Mouse (Mus musculus) left cerebral cortex, adult 18-20 months (tissue): Measurements from ENCODE around the gene Ikzf2. TPM values are rescaled to one million over a fixed set of nuclear protein-coding genes. Genes with fewer than 3 reads are reported as not detected.

Source experiments
- DNase-seq, 2 experiments: peaks; one replicate each; pipeline ENCODE4 v3.0.0; 2021 to 2022; ENCODE audit warnings: low spot score in 2 of 2, mixed read lengths in 1 of 2
- total RNA-seq, 2 experiments: library from RNA; stranded (reverse); gene quantifications; 2 replicates each; pipeline ENCODE4 v1.2.3; 2021

Gene Ikzf2
- total RNA-seq, 2 experiments from 2014 or later, result 4.3 to 6.3 TPM

DNA sequence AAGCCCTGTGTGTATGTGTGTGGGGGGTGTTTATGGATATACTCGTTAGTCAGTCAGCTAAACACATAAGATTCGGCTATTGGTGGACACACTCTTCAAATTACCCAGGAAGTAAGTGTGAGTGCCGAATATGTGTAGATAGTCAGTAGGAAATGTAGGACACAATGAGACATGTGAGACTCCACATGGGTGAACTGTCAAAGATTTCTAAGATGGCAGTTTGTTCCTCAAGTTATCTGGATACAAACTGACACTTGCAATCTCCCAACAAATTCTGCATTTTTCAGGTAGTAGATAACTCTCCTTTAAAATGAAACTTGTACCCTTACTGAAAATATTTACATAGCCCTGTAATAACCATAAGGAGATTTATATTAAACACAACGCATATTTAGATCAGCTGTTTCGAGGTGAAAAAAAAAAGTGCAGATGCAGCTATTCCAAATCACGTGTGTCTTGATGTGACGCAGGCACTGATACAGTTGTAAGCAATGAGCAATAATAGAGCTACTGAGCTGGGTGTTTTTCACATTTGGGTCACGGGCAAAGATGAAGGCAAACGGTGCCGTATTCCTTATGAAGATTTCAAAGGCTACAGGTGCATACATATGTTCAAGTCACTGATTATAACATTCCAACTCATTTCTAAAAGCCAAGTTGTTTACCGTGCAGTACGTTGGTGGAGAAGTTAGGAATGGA lies 87.8 kb downstream of the Ikzf2 start:
- no peak for DNase-seq

DNA sequence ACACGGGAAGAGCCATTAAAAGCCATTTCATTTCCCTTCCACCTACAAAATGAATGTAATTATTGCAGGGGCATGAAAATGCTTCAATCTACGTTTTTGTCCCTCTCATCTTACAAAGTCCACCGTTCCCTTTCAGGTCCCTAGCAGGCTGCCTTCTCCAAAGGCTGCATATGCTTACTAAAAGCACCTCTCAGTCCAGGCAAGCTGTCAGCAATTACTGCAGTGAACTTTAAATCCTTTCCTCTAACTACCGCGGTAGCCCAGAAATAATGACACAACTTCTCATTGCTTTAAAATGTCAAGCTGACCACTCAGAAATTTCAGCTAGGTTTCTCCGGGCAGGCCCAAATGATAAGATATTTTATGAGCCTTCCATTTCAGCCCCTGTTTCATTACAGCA lies 95.2 kb downstream of the Ikzf2 start:
- no peak for DNase-seq

DNA sequence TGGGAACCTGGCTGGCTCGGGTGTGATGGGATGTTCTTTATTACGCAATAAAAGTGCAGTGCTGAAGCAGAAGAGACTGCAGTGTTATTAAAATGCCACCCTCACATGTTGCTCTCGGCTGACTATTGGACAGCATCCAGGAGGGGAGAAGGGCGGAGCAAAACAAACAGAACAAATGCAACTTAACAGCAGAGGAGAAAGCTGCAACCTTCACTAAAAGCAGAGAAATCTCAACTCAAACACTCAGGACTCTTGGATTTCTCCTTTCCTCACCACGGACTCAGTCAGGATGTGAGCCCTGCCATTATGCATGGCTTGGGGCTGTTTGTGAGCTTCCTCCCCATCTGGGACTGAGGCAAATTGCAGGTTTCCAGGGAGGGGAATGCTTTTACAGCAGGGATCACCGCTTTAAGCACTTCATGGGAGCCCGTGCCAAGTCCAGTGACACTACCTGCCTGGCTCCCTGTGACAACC lies 95.7 kb downstream of the Ikzf2 start:
- DNase-seq, result peak in 1 of 2 experiments; percentile 7

DNA sequence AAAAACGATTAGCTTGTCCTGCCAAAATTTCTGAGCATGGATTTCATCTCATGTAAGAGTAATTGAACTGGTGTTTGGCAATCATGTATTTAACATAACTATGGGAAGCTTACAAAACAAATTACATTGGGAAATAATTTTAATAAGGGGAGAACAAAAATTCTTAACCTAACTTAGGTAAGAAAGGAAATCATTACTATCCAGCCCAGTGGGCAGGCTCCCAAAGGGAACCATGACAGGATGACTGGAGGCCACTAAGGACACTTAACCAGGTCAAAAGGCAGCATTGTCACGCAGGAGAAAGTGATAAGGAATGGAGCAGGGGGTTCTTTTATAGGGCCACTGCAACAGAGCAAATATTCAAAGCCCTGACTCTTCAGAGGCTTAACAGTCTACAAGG lies 101.5 kb downstream of the Ikzf2 start:
- no peak for DNase-seq

DNA sequence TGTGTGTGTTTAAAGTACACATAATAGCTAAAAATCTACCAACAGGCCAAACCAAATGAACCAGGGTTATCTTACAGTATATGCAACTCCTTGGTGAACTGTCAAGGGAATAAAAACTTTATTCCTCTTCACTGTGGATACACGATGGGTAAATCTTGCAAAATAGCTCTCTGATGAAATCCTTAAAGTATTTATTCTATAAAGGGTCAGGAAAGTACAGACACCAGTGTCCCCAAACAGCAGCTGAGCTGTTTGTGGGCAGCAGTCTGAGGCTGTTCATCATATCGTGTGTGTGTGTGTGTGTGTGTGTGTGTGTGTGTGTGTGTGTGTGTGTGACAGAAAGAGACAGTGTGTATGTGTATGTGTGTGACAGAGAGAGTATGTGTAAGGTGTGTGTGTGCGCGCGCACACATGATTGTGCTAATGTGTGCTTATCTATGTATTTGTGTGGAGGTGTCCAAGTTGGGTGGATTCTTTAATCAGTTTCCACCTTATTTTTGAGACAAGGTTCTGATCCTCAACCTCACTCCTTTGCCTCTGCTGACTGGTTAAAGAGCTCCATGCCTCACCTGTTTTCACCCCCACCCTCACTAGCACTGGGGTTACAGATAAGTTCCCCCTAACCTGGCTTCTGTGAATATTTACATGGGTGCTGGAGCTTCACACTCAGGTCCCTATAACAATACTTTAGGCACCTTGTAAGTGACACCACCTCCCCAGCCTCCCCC lies 102.9 kb downstream of the Ikzf2 start:
- no peak for DNase-seq

DNA sequence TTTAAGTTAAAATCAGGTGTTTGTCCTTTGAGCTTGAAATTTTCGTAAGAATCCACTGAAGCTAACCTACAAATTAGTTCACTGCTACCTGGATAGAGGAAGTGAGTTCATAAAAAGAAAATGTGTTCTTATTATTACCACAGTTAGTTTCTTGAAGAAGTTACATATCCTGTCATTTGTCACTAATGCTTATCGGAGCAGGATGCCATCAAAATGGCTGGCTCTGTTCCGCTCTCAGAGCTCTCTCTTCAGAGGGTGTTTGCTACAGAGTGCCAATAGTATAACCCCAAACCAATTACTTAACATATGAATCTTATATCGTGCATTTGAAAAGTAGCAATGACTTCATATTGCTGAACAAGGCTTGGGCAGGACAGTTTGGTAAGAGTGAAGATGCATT lies 108.1 kb downstream of the Ikzf2 start:
- no peak for DNase-seq

DNA sequence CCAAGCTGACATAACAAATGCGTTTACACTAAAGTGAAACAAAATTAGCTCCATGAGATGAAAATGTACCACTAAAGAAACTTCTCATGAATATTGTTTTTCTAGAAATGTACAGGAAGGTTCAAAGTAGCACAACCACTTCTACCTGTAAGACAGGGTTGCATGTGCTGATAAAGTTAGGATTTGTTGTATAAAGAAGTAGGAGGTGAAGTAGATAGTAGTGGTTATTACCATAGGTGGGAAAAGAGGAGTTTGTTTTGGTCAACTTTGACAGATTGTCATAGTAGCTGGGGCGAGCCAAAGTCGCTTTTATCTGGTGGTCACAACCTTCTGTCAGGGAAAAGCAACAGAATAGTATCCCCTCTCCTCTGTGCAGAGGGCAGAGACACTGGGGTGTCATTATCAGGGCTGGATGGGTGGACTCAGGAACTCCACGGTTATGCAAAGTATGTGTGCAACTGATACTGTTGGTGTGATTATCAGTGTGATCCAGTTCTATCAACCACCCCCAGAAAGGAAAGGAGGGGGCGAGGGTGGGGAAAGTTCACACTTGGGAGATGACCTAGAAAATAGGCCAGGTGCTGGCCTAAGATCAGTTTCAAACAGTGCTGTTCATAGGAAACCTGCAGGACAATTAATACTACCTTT lies 127.5 kb downstream of the Ikzf2 start:
- no peak for DNase-seq

DNA sequence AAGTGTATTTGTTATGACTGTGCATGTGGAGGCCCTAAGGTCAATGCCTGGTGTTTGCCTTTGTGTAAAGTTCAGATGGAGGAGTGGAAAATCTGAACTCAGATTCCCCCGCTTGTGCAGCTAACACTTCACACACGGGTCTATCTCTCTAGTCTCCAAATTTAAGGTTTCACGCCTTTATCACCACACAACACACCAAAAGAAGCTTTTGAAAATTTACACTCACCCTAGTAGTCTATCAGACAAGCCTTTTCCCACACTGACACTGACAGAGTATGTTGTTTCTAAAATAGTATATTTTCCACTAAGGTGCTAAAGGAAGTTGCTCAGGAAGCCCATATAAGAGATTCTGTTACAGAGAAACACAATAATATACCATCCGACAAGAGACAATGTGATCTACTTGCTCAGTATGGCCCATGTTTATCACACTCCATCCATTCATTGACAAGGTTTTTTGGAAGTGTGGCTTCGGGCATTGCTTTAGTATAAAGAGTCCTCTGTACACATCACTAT lies 131.4 kb downstream of the Ikzf2 start:
- no peak for DNase-seq

DNA sequence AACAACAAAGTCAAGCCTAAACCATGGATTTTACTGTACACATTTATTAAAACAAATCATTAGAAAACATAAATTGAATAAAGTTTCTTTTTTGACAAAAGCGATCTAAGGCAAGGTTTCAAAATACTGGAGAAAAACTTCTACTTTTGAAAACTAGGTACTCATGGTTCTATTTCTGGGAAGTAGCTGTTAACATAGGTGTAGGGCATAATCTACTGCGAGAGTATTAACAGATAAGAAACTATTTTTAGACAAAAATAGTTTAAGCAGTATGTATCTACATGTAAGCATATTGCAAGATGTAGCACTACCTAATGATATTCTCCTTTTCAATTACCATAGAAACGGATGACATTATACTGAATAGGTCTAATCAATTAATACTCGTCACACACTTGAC lies 137.1 kb downstream of the Ikzf2 start:
- DNase-seq, result no peak

DNA sequence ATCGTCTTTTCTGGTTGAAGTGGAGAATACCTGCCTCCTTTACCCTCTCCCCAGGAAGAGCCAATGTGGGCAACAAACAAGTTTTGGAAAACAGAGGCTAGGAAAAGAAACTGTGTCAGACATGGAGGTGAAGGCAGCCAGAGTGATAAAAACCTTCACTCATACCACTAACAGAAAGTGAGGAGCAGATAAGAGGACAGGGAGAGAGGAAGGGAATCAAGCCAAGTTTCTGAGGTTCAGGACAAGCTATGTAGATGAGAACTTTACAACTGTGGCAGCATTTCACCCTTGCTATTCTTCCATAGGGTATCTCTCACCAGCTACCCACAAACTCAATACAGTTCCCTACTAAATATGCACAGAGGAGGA lies 141.2 kb downstream of the Ikzf2 start:
- DNase-seq, result no peak

DNA sequence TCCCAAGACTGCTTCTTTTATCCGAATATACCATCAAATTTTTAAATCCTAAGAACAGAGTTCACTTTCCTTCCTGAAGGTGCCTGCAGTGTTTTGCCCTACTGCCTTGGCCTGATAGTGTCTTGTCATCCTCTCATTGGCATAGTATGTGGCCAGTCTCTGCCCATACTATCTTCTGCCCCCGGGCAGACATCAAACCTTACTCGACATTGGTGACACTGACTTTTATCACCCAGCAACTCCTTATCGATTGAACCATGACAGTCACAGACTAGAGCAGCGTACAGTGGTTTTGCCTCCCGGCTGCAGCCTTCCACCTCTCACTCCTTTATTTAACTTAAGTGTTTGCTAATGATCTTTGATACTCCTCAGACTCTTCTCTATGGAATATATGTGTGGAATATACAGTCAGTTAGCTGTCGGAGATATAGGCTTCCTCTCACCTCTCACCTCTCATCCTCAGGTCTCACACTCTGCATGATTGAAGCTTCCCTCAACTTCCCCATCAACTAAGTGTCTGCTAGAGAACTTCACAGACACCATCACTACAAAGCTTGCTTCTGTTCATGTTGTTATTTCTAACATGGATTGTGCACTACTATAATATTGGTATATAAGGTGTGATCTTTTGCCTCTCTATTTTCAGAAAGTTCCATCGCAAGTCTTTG lies 141.7 kb downstream of the Ikzf2 start:
- no peak for DNase-seq

DNA sequence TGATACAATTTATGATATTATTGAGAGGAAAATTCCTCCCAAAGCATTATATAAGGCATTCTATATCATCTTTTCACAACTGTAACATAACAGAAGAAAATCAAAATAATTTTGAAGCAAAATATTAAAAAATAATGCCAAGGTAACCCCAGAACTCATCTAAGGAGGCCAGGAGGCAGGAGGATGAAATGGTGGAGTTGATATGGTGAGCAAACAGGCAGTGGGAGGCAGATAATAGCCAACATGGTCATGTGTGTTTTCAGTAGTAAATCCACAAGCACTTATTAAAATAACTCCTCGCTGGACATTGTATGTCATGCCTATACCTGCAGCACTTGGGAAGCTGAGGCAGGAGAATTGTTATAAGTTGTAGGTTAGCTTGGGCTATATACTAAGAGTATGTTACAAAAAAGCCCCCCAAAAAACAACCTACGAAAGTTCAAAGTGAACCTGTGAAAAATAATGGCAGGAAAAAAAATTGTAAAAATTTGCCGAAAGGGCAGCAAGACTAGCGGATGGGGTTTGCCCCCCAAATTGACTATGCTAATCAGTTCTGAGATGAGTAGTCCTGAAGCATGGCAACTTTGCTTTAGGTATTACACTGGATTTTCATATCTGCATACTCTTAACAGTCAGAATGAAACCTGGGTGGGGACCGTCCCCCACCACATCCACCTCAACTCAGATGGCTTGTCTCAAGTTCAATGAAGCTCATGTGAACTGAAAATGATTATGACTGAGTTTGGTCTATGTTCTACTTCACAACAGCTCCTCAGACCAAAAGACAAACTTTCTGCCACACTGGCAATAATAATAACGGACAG lies 143.1 kb downstream of the Ikzf2 start:
- no peak for DNase-seq

DNA sequence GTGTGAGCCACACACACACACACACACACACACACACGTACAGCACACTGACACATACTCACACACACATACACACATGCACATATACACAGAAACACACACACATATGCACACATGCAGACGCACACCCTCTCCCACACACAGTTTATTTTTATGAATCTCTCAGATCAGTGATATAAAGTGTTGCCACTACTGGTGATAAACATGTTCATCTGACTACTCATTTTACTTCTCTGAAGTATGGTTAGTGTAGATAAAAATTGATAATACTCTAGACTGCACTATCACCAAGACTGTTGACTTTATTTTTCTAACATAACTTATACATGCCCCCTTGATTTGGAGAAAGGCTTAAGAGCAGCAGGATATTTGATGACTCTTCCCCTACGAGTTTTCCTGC lies 144.5 kb downstream of the Ikzf2 start:
- no peak for DNase-seq

DNA sequence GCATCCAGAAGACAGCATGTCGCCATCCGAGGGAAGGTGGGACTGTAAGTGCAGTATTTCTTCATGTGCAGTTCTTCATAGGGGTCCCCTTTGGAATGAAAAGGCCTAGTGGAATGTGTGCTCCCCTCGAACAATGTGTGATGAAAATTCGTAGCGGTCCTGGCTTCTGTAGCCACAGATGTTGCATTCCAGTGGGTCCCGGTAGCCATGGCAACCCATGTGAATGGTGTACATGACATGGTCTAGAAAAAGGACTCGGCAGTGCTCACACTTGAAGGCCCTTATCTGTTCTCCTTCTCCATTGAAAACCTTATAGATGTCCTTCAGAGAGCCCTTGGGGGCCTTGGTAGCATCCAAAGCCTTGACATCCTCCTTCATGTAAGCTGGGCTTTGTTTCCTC lies 148.4 kb downstream of the Ikzf2 start:
- DNase-seq, result no peak

DNA sequence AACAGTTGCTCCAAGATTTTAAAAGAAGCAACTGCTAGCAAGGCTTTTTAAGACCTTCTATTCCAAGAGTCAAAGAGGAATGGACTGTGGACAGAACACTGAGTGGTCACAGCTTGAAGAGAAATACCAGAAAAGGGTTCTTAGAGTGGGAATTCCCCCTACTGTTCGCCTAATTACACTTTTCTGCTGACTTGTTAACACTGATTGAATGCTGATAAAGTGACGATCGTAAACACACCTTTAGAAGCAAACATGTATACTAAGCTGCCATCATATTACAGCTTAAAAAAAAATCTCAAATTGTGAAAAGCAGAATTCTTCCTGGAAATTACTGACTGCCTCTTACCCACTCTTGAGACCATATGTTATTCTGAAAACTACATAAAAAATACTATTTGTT lies 149.4 kb downstream of the Ikzf2 start:
- no peak for DNase-seq

DNA sequence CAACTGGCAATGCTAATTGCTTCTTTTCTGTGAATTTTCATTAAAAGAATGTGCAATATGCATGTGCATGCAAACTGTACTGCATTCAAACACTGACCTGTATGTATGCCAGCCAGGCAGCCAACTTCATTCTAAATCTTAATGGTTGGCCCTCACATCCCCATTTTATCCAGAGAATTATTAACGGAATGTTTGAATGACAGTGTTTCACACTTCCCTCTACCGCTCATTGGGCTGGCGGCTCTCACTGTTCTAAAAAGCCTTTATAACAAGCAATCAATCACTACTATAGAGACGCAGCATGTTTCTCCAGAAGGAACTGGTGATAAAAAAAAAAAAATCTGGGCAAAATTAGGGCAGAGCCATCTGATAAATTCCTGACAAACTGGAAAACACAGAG lies 151.5 kb downstream of the Ikzf2 start:
- DNase-seq, result no peak

DNA sequence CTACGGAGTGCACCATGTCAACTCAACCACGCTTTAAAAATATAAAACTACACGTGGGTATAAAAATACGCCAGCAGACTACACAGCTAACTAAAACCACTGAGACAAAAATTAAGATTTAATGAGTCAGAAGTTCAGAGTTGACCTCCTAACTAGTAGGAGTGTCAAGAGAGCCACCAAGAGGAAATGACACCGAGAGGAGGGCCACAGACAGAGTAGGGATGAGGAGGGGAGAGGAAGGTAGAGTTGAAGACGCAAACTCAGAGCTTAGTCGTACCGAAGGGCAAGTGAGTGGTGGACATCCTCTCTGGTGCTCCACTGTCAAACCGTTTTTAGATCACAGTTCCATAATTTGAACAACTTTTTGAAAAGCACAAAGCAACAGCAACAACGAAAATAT lies 154.0 kb downstream of the Ikzf2 start:
- DNase-seq, result no peak

DNA sequence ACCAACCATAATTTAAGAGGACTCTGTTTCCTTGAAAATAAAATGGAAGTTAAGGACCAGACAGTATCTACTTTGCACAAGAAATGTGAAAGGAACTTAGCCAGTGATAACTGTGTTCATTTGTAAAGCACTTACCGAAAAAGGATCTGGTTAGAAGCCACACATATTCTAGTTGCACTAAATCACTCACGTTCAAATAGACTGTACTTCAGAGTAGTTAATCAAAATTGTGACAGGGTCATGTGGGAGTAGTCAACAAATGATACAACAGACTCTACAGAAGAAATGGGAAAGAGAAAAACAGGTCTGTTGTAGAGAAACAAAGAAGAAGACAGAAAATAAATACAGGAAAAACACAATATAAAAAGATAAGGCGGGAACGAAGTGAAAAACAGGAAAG lies 158.3 kb downstream of the Ikzf2 start:
- DNase-seq, result no peak

DNA sequence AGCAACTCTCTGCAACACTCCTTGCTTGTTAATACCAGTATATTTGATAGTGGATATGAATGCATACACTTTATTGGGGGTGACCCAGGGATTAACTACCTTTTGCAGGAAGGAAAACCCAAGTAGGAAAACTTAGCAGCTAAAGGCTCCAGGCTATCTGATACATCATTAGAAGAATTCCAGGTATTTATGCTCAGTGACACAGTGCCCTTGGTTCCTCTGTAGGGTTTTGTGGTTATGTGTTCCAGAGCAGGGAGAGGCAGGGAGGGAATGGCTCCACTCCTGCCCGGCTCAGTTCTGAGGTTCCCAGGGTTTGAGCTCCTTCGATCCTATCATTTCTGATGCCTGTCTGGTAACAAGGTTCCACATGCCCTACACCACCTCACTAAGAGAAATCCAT lies 165.4 kb downstream of the Ikzf2 start:
- DNase-seq, result no peak

DNA sequence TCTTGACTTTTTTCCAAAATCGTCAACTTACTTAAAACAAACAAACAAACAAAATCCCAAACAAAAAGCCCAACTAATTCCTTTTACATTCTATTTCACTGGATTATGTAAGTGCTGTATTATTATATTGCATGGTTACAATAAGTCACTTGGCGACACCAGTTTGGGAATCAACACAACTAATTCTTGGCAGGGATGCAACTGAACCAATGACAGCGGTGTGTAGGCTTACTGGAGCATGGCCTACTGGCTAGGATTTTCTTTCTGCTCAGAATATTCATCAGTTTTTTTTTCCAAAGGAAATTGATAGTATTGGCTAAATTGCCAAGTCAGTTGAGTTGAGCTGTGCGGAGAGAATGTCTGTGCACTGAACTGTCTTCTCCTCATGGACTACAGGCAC lies 167.7 kb downstream of the Ikzf2 start:
- no peak for DNase-seq

DNA sequence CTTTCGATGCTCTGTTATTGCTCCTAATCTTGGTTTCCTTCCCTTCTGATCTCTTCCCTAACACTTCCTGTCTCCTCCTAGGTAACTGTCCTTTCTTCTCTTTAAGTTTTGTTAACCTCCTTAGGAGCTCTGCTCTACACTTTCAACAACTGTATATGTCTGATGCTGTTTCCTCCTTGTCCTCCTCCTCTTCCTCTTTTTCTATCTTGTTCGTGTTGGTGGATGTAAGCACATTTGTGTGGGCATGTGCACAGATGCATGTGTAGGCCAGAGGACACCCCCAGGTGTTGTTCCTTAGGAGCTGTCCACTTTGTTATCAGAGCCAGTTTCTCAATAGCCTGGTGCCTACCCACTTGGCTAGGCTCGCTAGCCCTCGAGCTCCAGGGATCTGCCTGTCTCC lies 169.0 kb downstream of the Ikzf2 start:
- DNase-seq, result no peak
